Mouse (Mus musculus) embryonic facial prominence, embryonic 13.5 days (tissue): ENCODE data around the gene Ntn4. TPM values are rescaled to one million over a fixed set of nuclear protein-coding genes. Genes with fewer than 3 reads are reported as not detected.

ENCODE experiments used
- ATAC-seq: fragments of 200-750 bp; cut with Nextera tagmentation; 2 replicates; pipeline ENCODE4 v1.8.0; 2017; ENCODE audit warnings: low read depth; ENCODE audit not compliant: insufficient number of reproducible peaks, insufficient read depth, low FRiP score, low TSS enrichment
- H3K27ac ChIP-seq: fragments of 300-500 bp; sonication (generic); 2 replicates; pipeline ENCODE4 v1.5.1; 2015; ENCODE audit warnings: moderate library complexity, mild to moderate bottlenecking, inconsistent platforms
- H3K27me3 ChIP-seq: fragments of 300-500 bp; sonication (generic); 2 replicates; pipeline ENCODE4 v1.6.1; 2015; ENCODE audit warnings: mild to moderate bottlenecking, inconsistent platforms
- H3K36me3 ChIP-seq: fragments of 300-500 bp; sonication (generic); 2 replicates; pipeline ENCODE4 v1.6.1; 2015; ENCODE audit warnings: mild to moderate bottlenecking, inconsistent platforms
- H3K4me1 ChIP-seq: fragments of 300-500 bp; sonication (generic); 2 replicates; pipeline ENCODE4 v1.6.1; 2015; ENCODE audit warnings: inconsistent platforms
- H3K4me2 ChIP-seq: fragments of 300-500 bp; sonication (generic); 2 replicates; pipeline ENCODE4 v1.6.1; 2015; ENCODE audit warnings: moderate library complexity, mild to moderate bottlenecking, inconsistent platforms
- H3K4me3 ChIP-seq: fragments of 300-500 bp; sonication (generic); 2 replicates; pipeline ENCODE4 v1.5.1; 2015; ENCODE audit warnings: mild to moderate bottlenecking, inconsistent platforms
- H3K9ac ChIP-seq: fragments of 300-500 bp; sonication (generic); 2 replicates; pipeline ENCODE4 v1.6.1; 2015; ENCODE audit warnings: mild to moderate bottlenecking, inconsistent platforms
- H3K9me3 ChIP-seq: fragments of 300-500 bp; sonication (generic); 2 replicates; pipeline ENCODE4 v1.6.1; 2016; ENCODE audit warnings: inconsistent platforms
- WGBS: fragments of 180-500 bp; shearing (Covaris S2); methylation state at CpG from one replicate; pipeline ENCODE4 v1.1.7; 2015; ENCODE audit warnings: mixed read lengths; 5-methylcytosine and 5-hydroxymethylcytosine counted together
- polyA plus RNA-seq: library from polyadenylated mRNA; unstranded; fragments of >200 nt; fragmentation: Nextera tagmentation; extraction: Ambion mirVana; gene quantifications from 2 replicates; pipeline ENCODE4 v1.2.1, GENCODE M21; 2015

Gene Ntn4
- polyA plus RNA-seq, 1 experiment from 2014 or later = 0.87 TPM

- 45% methylated on average over 6 of the region's 6 CpGs for WGBS
- Histone ChIP-seq H3K4me3 (no peak overlapping the region), H3K9ac (no peak overlapping the region), H3K27me3 (no peaks in the 10 kb centered on the region), H3K4me1 (peaks cover 14% of the 10 kb centered on the region; the same call in 1 of the 2 replicates), H3K27ac (no peak overlapping the region), H3K36me3 (no peaks in the 10 kb centered on the region), H3K9me3 (no peaks in the 10 kb centered on the region), H3K4me2 (no peak overlapping the region)
- ATAC-seq = no peak
Observed at GRCm38 (mm10) chr10:93742598-93742997, 102.1 kb downstream of the Ntn4 start.

- Histone ChIP-seq H3K27me3 (no peaks in the 10 kb centered on the region), H3K9me3 (no peaks in the 10 kb centered on the region), H3K4me1 (peaks cover 3% of the 10 kb centered on the region; the same call in 1 of the 2 replicates), H3K4me3 (no peak overlapping the region), H3K9ac (no peak overlapping the region), H3K27ac (no peak overlapping the region), H3K36me3 (no peaks in the 10 kb centered on the region), H3K4me2 (no peak overlapping the region)
- ATAC-seq = no peak
- 61% methylated on average over 21 of the region's 21 CpGs for WGBS
Observed at GRCm38 (mm10) chr10:93749267-93750192, 109.0 kb downstream of the Ntn4 start.

- WGBS = 47% methylated on average over 14 of the region's 14 CpGs
- Histone ChIP-seq H3K36me3 (no peaks in the 10 kb centered on the region), H3K27me3 (no peaks in the 10 kb centered on the region), H3K4me3 (no peak overlapping the region), H3K4me1 (peaks cover 3% of the 10 kb centered on the region; the same call in 1 of the 2 replicates), H3K4me2 (no peak overlapping the region), H3K9me3 (no peaks in the 10 kb centered on the region), H3K27ac (no peak overlapping the region), H3K9ac (no peak overlapping the region)
- ATAC-seq = no peak
Observed at GRCm38 (mm10) chr10:93751302-93751701, 110.8 kb downstream of the Ntn4 start.

GRCm38 (mm10) chr10:93753711-93754391, 113.4 kb downstream of the Ntn4 start:
- Histone ChIP-seq H3K4me2 (no peak overlapping the region), H3K9ac (no peak overlapping the region), H3K4me1 (peaks cover 3% of the 10 kb centered on the region; the same call in 1 of the 2 replicates), H3K27ac (no peak overlapping the region), H3K4me3 (no peak overlapping the region), H3K27me3 (no peaks in the 10 kb centered on the region), H3K9me3 (no peaks in the 10 kb centered on the region), H3K36me3 (no peaks in the 10 kb centered on the region)
- ATAC-seq = no peak
- WGBS = 78% methylated on average over 13 of the region's 13 CpGs

- no peak for ATAC-seq
- Histone ChIP-seq H3K27ac (no peak overlapping the region), H3K36me3 (no peaks in the 10 kb centered on the region), H3K4me1 (peaks cover 2% of the 10 kb centered on the region; the same call in 1 of the 2 replicates), H3K4me3 (no peak overlapping the region), H3K4me2 (no peak overlapping the region), H3K9ac (no peak overlapping the region), H3K27me3 (no peaks in the 10 kb centered on the region), H3K9me3 (no peaks in the 10 kb centered on the region)
- WGBS = 25% methylated on average over 10 of the region's 10 CpGs
Observed at GRCm38 (mm10) chr10:93756211-93756610, 115.7 kb downstream of the Ntn4 start.

GRCm38 (mm10) chr10:93759644-93760043, 119.2 kb downstream of the Ntn4 start:
- Histone ChIP-seq H3K9me3 (no peaks in the 10 kb centered on the region), H3K27me3 (no peaks in the 10 kb centered on the region), H3K36me3 (no peaks in the 10 kb centered on the region), H3K4me2 (no peak overlapping the region), H3K9ac (no peak overlapping the region), H3K4me3 (no peak overlapping the region), H3K27ac (no peak overlapping the region), H3K4me1 (no peaks in the 10 kb centered on the region)
- no peak for ATAC-seq
- WGBS = 81% methylated on average over 4 of the region's 4 CpGs

- H3K9me3 ChIP-seq = no peaks in the 10 kb centered on the region
- H3K9ac ChIP-seq = no peak overlapping the region
- H3K27me3 ChIP-seq = no peaks in the 10 kb centered on the region
- no peaks in the 10 kb centered on the region for H3K36me3 ChIP-seq
- no peak overlapping the region for H3K4me2 ChIP-seq
- no peak overlapping the region for H3K4me3 ChIP-seq
- no peak overlapping the region for H3K27ac ChIP-seq
- WGBS = 88% methylated on average over 5 of the region's 5 CpGs
- no peaks in the 10 kb centered on the region for H3K4me1 ChIP-seq
- ATAC-seq = no peak
Observed at GRCm38 (mm10) chr10:93760429-93760828, 119.9 kb downstream of the Ntn4 start.

GRCm38 (mm10) chr10:93763074-93763473, 122.6 kb downstream of the Ntn4 start:
- Histone ChIP-seq H3K9me3 (no peaks in the 10 kb centered on the region), H3K27me3 (no peaks in the 10 kb centered on the region), H3K36me3 (no peaks in the 10 kb centered on the region), H3K4me1 (no peaks in the 10 kb centered on the region), H3K4me2 (no peak overlapping the region), H3K27ac (no peak overlapping the region), H3K9ac (no peak overlapping the region), H3K4me3 (no peak overlapping the region)
- no peak for ATAC-seq
- 33% methylated on average over 5 of the region's 5 CpGs for WGBS

- ATAC-seq = no peak
Observed at GRCm38 (mm10) chr10:93766221-93766620, 125.7 kb downstream of the Ntn4 start.

GRCm38 (mm10) chr10:93767245-93767644, 126.8 kb downstream of the Ntn4 start:
- H3K9ac ChIP-seq = no peak overlapping the region

More at GRCm38 (mm10) chr10:93766221-93766620, 125.7 kb downstream of the Ntn4 start:
- no peak overlapping the region for H3K27ac ChIP-seq
- H3K27me3 ChIP-seq = no peaks in the 10 kb centered on the region
- H3K36me3 ChIP-seq = no peaks in the 10 kb centered on the region
- H3K9me3 ChIP-seq = no peaks in the 10 kb centered on the region
- H3K4me1 ChIP-seq = no peaks in the 10 kb centered on the region
- no peak overlapping the region for H3K9ac ChIP-seq
- 86% methylated on average over 5 of the region's 5 CpGs for WGBS
- H3K4me2 ChIP-seq = no peak overlapping the region
- H3K4me3 ChIP-seq = no peak overlapping the region

GRCm38 (mm10) chr10:93768222-93768621, 127.7 kb downstream of the Ntn4 start:
- WGBS = 65% methylated on average over 9 of the region's 9 CpGs
- Histone ChIP-seq H3K27ac (no peak overlapping the region), H3K4me3 (no peak overlapping the region), H3K9me3 (no peaks in the 10 kb centered on the region), H3K9ac (no peak overlapping the region), H3K4me2 (no peak overlapping the region), H3K27me3 (no peaks in the 10 kb centered on the region), H3K36me3 (no peaks in the 10 kb centered on the region), H3K4me1 (no peaks in the 10 kb centered on the region)
- ATAC-seq = no peak

More at GRCm38 (mm10) chr10:93767245-93767644, 126.8 kb downstream of the Ntn4 start:
- Histone ChIP-seq H3K4me1 (no peaks in the 10 kb centered on the region), H3K27ac (no peak overlapping the region), H3K27me3 (no peaks in the 10 kb centered on the region), H3K4me2 (no peak overlapping the region), H3K36me3 (no peaks in the 10 kb centered on the region), H3K4me3 (no peak overlapping the region), H3K9me3 (no peaks in the 10 kb centered on the region)
- ATAC-seq = no peak
- 77% methylated on average over 5 of the region's 5 CpGs for WGBS
